Mouse (Mus musculus): ENCODE data around the gene Lingo4. TPM values are rescaled to one million over a fixed set of nuclear protein-coding genes. Genes with fewer than 3 reads are reported as not detected.
A peak's percentile ranks its signal among the peaks of the same experiment; 100 is the strongest.

The Lingo4 gene
- total RNA-seq, 2 experiments from 2014 or later, result 0.34 to 0.39 TPM

GRCm38 (mm10) chr3:94386671-94387070, 11.6 kb upstream of the Lingo4 start:
- DNase-seq (ENCODE audit: low spot score in 2 of 2), result no peak

DNA sequence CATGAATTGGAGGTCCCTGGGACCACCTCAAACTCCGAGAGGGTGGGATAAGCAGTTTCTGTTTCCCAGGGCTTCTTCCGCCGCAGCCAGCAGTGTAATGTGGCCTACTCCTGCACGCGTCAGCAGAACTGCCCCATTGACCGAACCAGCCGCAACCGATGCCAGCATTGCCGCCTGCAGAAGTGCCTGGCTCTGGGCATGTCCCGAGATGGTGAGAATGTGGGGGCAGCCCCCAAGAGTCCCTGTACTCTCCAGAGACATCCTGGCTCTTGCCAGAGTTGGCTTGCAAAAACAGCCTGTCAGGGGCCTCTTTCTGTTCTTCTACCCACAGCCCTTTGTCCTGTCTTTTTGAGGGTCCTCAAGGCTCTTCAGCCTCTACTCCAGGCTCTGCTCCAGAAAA, 10.9 kb upstream of the Lingo4 start:
- no peak for DNase-seq (ENCODE audit: low spot score in 2 of 2)

GRCm38 (mm10) chr3:94388047-94388446, 10.3 kb upstream of the Lingo4 start:
- DNase-seq (ENCODE audit: low spot score in 2 of 2), result no peak

DNA sequence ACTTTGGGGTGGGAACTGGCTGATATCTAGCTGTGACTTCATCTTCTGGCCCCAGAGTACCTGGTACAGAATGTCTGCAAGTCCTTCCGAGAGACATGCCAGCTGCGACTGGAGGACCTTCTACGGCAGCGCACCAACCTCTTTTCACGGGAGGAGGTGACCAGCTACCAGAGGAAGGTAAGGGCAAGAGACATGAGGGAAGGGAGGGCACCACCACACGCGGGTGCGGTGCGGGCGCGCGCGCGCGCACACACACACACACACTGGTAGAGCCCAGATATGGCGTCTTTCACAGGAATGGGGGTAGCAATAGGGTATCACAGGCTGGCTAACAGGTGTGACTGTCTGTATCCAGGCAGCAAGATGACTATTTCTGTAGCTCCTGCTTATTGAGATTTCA, 8.9 kb upstream of the Lingo4 start:
- DNase-seq (ENCODE audit: low spot score in 2 of 2), result no peak

DNA sequence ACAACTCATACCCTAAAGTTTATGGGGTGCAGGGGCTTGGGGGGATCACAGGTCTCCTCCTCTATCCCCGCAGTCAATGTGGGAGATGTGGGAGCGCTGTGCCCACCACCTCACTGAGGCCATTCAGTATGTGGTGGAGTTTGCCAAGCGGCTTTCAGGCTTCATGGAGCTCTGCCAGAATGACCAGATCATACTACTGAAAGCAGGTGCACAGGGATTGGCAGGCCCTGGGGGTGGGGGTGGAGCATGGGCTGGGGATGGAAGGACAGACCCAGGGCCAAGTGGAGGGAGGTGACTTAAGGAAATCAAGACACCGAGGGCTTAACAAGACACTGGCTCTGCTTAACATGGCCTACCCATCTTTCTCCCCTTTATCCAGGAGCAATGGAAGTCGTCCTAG, 7.3 kb upstream of the Lingo4 start:
- no peak for DNase-seq (ENCODE audit: low spot score in 2 of 2)

DNA sequence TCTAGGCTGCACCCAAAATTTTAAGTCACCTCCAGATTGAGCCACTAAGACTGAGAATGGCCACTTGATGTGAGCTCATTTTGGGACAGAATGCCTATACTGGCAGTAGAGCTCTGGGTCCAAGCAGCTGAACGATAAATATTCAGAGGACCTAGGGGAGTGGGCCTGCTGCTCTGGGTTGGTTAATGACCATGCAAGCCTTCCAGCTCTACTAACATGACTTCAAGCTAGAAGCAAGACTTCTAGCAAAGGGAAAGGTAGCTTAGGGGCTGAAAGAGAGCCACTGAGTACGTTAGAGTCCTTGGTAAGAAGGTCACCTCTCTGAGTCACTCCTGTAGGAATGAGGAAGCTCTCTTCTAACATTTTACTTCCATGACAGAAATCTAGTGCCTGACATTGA, 6.2 kb upstream of the Lingo4 start:
- DNase-seq (ENCODE audit: low spot score in 2 of 2), result no peak

- no peak for DNase-seq (ENCODE audit: low spot score in 2 of 2)
These were observed 5.3 kb upstream of the Lingo4 start for GRCm38 (mm10) chr3:94393049-94393448.

- DNase-seq (ENCODE audit: low spot score in 2 of 2), result no peak
These were observed 2.0 kb upstream of the Lingo4 start for GRCm38 (mm10) chr3:94396336-94396735.

- DNase-seq (ENCODE audit: low spot score in 2 of 2), result no peak
These were observed 1.5 kb upstream of the Lingo4 start for GRCm38 (mm10) chr3:94396851-94397250.

DNA sequence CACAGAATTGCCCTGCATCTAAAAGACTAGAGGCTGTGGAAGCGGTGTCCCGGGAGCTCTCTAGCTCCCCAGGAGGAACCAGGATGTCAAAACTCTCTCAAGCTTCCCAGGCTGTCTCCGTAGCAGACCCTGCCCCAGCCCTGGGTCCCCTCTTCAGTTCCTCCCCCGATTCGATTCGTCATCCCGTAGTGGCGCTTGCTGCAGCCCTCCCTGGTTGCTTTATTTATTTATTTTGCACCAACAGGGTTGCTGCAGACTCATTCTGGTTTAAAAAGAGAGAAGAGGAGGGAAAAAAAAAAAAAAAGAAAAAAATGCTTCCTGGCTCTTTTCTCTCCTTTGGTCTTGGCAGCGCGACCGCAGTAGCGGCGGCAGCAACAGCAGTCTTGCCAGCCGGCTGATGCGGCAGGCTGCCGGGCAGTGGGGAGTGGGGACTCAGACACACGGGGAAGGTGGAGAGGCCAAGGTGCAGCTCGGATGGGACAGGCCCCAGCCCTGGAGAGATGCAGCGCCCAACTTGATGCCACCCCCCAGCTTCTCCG, 695 bp downstream of the Lingo4 start:
- no peak for DNase-seq (ENCODE audit: low spot score in 2 of 2)

GRCm38 (mm10) chr3:94399663-94400310, 1.5 kb downstream of the Lingo4 start:
- DNase-seq (ENCODE audit: low spot score in 2 of 2), result no peak

- DNase-seq (ENCODE audit: low spot score in 2 of 2), result no peak
These were observed 4.1 kb downstream of the Lingo4 start for GRCm38 (mm10) chr3:94402451-94402850.

- peak in 1 of 2 experiments; percentile 61 for DNase-seq (ENCODE audit: low spot score in 2 of 2)
These were observed 6.2 kb downstream of the Lingo4 start for GRCm38 (mm10) chr3:94404366-94405054.

DNA sequence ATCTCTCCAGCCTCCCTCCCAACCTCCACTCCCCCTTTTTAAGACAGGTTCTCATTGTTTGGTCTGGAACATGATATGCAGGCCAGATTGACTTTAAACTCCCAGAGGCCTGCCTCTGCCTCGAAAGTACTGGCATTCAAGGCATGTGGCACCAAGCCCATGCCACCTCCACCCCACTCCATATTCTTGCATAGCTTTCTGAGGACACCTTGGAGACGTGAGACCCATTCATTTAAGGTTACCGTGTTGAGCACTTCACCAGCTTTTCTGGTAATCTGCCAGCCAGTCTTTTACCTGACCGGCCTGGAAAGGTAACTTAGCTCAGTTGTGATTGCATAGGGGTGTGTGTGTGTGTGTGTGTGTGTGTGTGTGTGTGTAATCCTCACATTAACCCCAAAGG, 7.2 kb downstream of the Lingo4 start:
- DNase-seq (ENCODE audit: low spot score in 2 of 2), result no peak

DNA sequence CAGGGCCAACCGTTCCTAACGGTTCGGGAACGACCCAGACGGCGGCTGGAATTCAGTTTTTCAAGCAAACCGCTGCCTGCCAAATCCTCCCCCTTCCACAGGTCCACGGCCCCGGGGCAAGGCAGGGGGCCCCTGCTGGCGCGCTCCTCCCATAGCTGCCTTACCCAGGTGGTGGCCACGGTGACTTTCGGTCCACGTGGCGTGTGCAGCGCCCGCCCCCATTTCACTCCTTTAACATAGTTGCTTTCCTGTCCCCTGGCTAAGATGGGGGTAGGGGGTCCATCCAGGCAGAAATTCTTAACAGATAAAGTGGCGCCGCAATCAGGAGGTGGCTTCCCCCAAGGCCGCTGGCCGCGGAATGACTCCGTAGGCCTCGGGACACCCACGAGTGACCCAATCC, 14.2 kb downstream of the Lingo4 start:
- DNase-seq (ENCODE audit: low spot score in 2 of 2), result peak in 1 of 2 experiments; percentile 27

DNA sequence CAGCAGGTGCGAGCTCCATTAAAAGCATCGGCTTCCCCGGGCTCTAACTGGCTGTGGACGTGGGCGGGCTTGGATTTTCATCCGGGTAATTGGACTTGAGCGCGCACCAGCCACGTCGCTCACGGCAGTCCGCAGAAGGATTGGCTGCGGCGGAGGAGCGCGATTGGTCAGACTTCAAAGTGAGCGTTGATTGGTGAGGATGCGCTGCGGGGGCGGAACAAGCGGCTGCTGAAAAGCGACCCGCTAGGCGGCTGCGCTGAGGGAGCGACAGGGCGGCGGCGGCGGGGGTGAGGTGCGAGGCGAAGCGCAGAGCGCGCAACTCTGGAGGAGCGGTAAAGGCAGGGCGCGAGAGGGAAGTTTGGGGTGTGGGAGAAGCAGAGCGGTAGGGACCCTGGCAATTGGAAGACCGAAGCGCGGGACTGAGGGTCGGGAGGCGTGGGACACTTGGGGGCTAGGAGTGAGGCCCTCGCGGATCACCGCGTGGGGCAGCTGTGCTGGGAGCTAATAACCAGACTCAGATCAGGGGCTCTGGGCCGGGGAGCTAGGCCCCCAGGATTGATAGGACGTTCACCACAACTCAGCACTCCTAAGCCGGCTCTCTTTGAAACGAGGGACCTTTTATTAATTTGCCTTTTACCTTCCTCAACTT, 14.8 kb downstream of the Lingo4 start, which contains the start of gene Tdrkh:
TSS of gene Tdrkh (plus strand) at position 243 of the 649 bp plus-strand sequence.
- DNase-seq (ENCODE audit: low spot score in 2 of 2), result peak; percentile 87 to 94

DNA sequence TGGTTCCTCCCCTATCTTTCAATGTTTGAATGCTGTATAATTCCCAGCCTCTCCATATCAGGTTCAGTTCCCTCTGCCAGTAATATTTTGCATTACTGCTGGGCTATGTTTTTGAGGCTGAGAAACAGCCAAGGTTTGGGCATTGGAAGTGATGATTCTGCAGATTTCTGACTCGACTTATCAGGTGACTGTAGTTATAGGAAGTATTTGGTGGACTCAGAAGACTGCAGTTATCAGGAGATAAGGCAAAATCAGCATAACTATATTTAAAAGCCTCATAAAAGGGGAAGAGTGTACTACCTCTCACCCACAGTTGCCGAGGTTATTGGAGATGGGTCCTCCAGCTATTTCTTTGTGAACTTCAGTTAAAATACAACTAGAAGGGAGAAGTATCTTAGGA, 32.7 kb downstream of the Lingo4 start:
- no peak for DNase-seq (ENCODE audit: low spot score in 2 of 2)

DNA sequence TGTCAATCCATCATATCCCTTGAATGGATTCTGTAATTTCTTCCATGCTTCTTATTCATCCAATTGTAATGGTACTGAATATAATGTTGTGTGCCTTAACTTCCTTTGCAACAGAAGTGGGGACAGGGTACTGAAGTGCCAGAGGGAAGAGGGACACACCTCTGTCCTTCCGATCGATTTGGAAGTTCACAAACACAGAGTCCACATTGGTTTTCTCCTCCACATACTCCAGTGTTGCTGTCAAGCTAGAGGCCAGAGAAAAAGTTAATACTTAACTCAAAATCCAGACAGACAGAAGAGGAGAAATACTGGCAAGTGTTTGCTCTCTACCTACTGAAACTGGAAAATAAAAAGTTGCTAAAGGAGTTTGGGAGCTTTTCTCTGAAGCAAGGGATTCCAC, 36.0 kb downstream of the Lingo4 start:
- no peak for DNase-seq (ENCODE audit: low spot score in 2 of 2)

DNA sequence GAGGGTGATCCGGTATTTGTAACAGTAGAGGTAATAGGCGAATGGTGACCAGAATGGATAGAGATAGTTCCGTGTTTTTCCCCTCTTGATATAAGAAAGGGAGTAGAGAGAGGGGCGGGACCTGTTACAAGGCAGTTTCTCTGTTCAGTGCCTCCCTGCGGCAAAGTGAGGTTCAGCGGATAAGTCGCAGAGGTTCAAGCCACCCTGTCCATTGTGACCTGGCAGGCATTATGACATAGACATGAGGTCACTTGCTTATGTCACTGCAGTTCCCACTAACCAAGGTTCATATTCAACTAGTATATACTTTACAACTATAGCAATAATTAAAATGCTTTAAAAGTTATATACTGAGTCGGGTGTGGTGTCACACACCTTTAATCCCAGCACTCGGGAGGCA, 38.1 kb downstream of the Lingo4 start:
- DNase-seq (ENCODE audit: low spot score in 2 of 2), result no peak

DNA sequence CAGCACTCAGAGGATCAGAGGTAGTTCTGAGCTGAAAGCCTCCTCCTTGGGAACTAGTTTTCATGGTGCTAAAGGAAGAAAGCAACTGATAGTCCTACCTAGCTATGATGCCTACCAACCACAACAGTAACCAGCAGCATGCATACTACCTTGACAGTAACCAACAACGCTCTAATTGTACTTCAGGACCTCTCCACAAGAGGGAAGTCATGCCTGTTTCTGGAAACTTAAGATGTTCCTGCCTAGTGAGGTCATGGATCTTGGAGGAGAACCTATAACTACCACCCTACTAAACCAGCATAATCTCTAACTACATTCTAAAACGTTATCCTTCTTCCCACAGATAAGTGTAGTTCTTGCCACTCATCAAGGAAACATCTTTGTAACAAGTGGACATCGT, 42.9 kb downstream of the Lingo4 start:
- no peak for DNase-seq (ENCODE audit: low spot score in 2 of 2)

DNA sequence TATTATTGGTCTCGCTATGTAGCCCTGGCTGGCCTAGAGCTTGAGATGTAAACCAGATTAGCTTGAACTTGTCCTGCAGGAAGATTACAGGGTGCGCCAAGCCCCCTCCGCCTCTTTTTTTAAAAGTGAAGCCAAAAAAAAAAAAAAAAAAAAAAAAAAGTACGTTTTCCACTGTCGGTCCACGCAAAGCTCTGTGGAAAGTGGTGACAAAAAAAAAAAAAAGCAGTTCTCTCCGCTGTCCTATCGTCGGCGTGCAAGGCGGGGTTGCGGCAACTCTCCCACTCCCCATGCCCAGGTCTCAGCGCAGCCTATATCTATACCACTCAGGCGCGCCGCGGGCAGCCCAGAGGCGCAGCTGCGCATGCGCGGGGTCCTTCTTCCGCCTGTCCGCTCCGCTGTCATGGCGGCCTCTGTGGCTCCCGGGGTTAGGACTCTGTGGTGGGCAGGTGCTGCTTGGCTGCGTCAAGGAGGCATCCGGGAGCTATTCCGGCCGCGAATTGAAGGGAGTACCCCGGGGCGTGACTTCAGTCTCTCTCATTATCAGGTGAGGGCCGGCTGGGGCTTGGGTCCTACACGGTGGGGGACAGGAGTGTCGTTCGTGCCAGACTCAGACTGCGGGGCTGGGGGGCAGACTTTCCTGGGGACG, 44.8 kb downstream of the Lingo4 start, which contains the start of gene Mrpl9:
TSS of gene Mrpl9 (plus strand) at position 368 of the 646 bp plus-strand sequence.
- DNase-seq (ENCODE audit: low spot score in 2 of 2), result peak; percentile 92 to 96

GRCm38 (mm10) chr3:94443597-94443964, 45.3 kb downstream of the Lingo4 start, which contains the start of gene Oaz3:
Oaz3 (minus strand) TSS chr3:94443915.
- no peak for DNase-seq (ENCODE audit: low spot score in 2 of 2)
